Mouse (Mus musculus): ENCODE data around the gene Gpsm2. TPM values are rescaled to one million over a fixed set of nuclear protein-coding genes. Genes with fewer than 3 reads are reported as not detected.

Gene Gpsm2
- 83.7 and 83.9 TPM in 2 replicates for polyA plus RNA-seq (2016; fragmentation: Nextera tagmentation; extraction: Ambion mirVana)

DNA sequence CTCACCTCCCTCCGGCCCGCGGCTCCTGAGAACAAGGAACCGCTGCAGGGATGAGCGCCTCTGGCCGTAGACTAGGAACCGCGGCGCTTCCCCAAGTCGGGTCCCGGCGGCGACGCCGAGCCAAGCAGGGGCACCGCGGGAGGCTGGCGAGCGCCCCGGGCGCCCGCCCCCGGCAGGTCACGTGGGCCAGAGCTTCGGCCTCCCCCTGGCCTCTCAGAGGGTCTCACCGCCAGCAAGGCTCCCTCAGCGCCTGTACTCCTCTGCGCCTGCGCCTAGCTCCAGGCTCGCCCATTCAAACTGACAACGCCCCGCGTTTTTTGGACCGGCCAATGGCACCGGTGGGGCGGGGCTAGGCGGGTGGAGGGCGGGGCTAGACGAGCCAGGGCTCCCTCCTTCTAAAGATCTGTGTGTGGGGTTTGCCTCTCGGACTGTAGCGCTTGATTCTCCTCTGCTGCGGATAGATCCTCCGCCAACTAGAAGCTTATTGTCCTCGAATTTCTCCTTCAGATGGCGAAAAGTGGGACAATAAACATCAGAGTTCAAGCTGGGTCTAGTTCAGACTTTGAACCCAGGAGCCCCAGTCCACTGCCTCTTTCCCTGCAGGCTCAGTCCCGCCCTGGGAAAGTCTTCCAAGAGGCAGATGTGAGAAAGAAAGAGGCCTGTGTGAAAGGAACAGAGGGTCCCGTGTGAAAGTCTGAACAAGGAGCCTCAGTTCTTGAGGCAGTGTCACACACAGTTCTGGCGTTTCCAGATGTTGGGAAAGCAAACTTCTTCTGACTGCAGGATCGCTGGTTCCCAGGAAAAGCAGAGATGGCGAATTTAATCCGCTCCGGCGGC is at the start of gene Gpsm2:
TSS of gene Gpsm2 (minus strand) at position 274 of the 837 bp plus-strand sequence.
- Histone ChIP-seq H3K4me3 (peak within 1 kb of the TSS; percentile 81), H3K4me1 (peaks cover 22% of the 10 kb centered on the region), H3K27ac (peak within 1 kb of the TSS; percentile 82), H3K36me3 (no peaks in the 10 kb centered on the region), H3K4me2 (replicated peaks) (peak within 1 kb of the TSS; percentile 67), H3K9ac (peak within 1 kb of the TSS; percentile 82), H3K9me3 (0 out of 2 replicates have a peak, but pooled peaks cover 7% of the 10 kb centered on the region), H3K27me3 (replicated peaks) (no peaks in the 10 kb centered on the region)
- 3% methylated on average over 53 of the region's 53 CpGs for WGBS
- peak; percentile 98 for ATAC-seq (ENCODE audit: low FRiP score, low read depth)

DNA sequence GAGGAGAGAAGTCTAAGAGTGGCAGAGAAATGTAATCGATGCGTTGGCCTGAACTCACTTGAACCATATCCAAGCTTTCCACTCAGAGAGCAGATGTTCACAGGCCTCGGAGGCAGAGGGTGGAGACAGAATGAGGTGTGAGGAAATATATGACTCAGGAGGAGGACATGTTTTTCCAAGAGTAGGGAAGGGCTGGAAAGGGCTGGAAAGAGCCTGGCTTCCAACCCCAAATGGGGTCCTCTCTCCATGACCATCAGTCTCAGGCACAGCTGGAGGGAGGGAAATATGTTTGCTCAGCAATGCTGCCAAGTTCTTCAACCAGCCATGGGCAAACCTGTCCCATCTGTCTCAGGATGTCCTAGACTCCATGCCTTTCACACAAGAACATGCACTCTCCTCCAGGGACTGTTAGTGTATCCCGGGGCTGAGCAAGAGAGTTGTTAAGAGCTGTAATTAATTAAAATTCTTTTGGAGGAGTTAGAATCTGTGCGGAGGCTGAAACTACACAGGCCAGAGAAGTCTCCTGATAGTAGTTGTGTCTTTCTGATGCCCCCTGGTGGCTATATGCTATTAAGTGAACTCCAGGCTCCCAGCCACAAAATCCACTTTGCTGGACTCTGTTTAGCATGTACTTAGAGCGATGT is 48.7 kb upstream of the Gpsm2 start:
- Histone ChIP-seq H3K9ac (no peak overlapping the region), H3K9me3 (no peaks in the 10 kb centered on the region), H3K27ac (no peak overlapping the region), H3K36me3 (no peaks in the 10 kb centered on the region), H3K4me1 (no peaks in the 10 kb centered on the region), H3K4me3 (no peak overlapping the region), H3K27me3 (replicated peaks) (no peaks in the 10 kb centered on the region), H3K4me2 (replicated peaks) (no peak overlapping the region)
- WGBS = 45% methylated on average over 6 of the region's 6 CpGs
- peak; percentile 66; the same call in 1 of the 2 replicates for ATAC-seq (ENCODE audit: low FRiP score, low read depth)

DNA sequence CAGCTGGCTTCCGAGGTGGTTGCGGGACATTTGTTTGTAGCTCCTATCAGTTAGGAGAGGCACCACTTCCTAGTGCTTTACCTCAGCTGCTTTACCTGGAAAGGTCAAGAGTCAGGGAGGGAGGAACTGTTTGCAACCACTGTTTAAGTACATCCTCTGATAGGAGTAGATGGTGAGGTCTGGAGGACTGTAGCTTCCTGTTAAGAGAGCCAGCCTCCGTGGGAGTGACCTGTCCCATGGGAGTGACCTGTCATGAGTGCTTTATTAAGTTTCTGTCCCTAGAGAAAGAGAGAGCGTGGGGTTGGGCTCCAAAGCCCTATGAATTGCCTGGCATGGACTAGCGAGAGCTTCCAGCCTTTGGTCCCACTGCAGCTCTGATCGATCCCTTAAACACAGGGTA is 47.4 kb upstream of the Gpsm2 start:
- Histone ChIP-seq H3K4me1 (no peaks in the 10 kb centered on the region), H3K4me2 (replicated peaks) (no peak overlapping the region), H3K9me3 (no peaks in the 10 kb centered on the region), H3K27me3 (replicated peaks) (no peaks in the 10 kb centered on the region), H3K27ac (no peak overlapping the region), H3K4me3 (no peak overlapping the region), H3K9ac (no peak overlapping the region), H3K36me3 (no peaks in the 10 kb centered on the region)
- WGBS = 80% methylated on average over 6 of the region's 6 CpGs
- ATAC-seq (ENCODE audit: low FRiP score, low read depth) = no peak

DNA sequence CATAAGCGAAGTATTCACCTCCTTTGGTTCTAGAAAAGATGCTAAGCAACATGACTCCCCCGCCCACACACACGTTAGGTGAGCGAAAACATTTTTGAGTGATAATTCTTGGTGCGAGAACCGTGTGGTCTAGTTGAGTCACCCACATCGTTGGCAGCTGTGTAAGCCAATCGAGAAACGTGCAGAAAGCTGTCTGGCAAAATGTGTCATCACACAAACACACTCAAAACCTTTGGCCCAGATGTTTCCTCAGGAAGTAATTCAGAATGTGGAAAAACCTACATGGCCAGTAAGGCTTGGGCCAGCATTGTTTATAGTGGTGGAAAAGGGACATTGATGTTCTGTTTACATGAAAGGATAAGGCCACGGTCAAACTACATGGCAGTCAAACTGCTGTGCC is 45.3 kb upstream of the Gpsm2 start:
- WGBS = 90% methylated on average over 10 of the region's 10 CpGs
- Histone ChIP-seq H3K27ac (no peak overlapping the region), H3K36me3 (no peaks in the 10 kb centered on the region), H3K4me2 (replicated peaks) (no peak overlapping the region), H3K27me3 (replicated peaks) (no peaks in the 10 kb centered on the region), H3K9ac (no peak overlapping the region), H3K4me1 (no peaks in the 10 kb centered on the region), H3K9me3 (no peaks in the 10 kb centered on the region), H3K4me3 (no peak overlapping the region)
- ATAC-seq (ENCODE audit: low FRiP score, low read depth) = no peak

DNA sequence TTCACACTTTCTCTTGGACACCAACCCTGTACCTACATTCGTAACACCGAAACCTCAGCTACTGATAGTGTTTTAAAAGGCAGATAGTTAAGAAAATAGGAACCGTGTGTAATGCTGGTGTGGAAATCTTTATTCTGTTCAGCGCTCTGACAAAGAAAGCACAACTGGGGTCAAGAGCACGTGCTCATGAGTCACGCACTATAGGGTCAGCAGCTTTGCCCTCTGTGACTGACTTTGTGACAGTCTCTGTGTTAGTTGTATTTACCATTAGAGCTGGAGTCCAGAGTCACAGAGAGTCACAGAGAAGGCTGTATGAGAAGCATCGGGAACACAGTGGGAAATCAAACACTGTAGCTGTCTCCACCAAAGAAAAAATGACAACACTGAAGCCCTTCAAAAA is 44.8 kb upstream of the Gpsm2 start:
- ATAC-seq (ENCODE audit: low FRiP score, low read depth) = no peak
- Histone ChIP-seq H3K36me3 (no peaks in the 10 kb centered on the region), H3K9me3 (no peaks in the 10 kb centered on the region), H3K4me1 (no peaks in the 10 kb centered on the region), H3K9ac (no peak overlapping the region), H3K27ac (no peak overlapping the region), H3K4me3 (no peak overlapping the region), H3K27me3 (replicated peaks) (no peaks in the 10 kb centered on the region), H3K4me2 (replicated peaks) (no peak overlapping the region)
- 84% methylated on average over 7 of the region's 7 CpGs for WGBS

DNA sequence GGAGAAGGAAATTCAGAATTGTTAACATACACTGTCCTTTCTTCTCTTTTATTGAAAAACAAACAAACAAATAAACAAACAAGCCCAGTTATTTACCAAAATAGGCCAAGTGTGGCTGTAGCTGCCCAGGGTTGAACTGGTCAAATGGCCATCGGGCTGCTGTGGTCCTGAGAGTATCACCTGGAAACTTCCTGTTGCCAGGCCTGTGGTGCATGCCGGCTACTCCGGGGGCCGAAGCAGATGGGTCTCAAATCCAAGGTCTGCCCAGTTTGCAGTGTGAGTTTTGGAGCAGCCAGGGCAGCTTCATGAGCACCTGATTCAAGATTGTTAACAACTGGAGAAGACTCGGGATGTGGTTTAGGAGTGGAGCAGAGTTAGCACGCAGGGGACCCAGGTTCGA is 43.4 kb upstream of the Gpsm2 start:
- H3K4me2 ChIP-seq (replicated peaks) = no peak overlapping the region
- no peaks in the 10 kb centered on the region for H3K9me3 ChIP-seq
- ATAC-seq (ENCODE audit: low FRiP score, low read depth) = no peak
- no peak overlapping the region for H3K27ac ChIP-seq
- 89% methylated on average over 7 of the region's 7 CpGs for WGBS
- no peak overlapping the region for H3K4me3 ChIP-seq
- no peaks in the 10 kb centered on the region for H3K4me1 ChIP-seq
- no peaks in the 10 kb centered on the region for H3K27me3 ChIP-seq (replicated peaks)
- H3K9ac ChIP-seq = no peak overlapping the region
- H3K36me3 ChIP-seq = no peaks in the 10 kb centered on the region

DNA sequence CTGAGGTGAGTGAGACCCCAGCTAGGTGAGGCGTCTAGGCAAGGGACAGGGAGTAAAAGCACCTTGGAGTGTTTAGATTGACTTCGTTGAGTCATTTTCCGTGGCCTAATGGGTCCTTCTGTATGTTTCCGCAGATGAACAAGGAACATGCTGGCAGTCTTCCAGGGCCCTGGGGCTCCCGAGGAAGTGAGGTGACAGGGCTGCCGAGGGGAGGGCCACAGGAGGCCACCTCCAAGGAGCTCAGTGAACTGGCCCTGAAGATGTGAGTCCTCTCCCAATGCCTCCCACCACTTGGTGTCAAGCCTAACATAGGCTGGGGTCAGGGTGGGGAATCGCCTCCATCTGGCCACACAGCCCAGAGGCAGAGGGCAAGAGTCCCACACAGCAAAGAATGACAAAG is 42.9 kb upstream of the Gpsm2 start:
- no peaks in the 10 kb centered on the region for H3K9me3 ChIP-seq
- no peak overlapping the region for H3K4me2 ChIP-seq (replicated peaks)
- no peaks in the 10 kb centered on the region for H3K4me1 ChIP-seq
- 63% methylated on average over 7 of the region's 7 CpGs for WGBS
- ATAC-seq (ENCODE audit: low FRiP score, low read depth) = no peak
- no peaks in the 10 kb centered on the region for H3K36me3 ChIP-seq
- H3K27ac ChIP-seq = no peak overlapping the region
- H3K4me3 ChIP-seq = no peak overlapping the region
- no peaks in the 10 kb centered on the region for H3K27me3 ChIP-seq (replicated peaks)
- no peak overlapping the region for H3K9ac ChIP-seq

DNA sequence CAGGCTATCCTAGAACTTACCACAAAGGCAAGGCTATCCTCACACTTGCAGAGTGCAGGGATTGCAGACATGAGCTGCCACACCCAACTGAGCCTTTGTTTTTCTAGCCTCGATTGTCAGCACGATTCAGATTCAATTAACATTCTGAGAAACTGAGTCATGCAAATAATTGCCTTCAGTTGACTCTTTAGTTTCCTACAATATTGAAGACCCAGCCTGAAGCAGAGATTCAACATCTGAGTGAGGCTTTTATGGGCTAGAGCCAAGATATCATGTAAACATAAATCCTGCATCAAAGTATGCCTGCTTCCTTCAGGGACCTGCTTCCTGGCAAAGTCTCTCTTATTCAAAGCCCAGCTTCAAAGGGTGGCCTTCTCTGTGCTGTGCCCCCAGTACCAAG is 41.6 kb upstream of the Gpsm2 start:
- Histone ChIP-seq H3K4me2 (replicated peaks) (no peak overlapping the region), H3K9me3 (no peaks in the 10 kb centered on the region), H3K4me1 (no peaks in the 10 kb centered on the region), H3K9ac (no peak overlapping the region), H3K4me3 (no peak overlapping the region), H3K27ac (no peak overlapping the region), H3K36me3 (no peaks in the 10 kb centered on the region), H3K27me3 (replicated peaks) (no peaks in the 10 kb centered on the region)
- 79% methylated on average over 2 of the region's 2 CpGs for WGBS
- ATAC-seq (ENCODE audit: low FRiP score, low read depth) = no peak

DNA sequence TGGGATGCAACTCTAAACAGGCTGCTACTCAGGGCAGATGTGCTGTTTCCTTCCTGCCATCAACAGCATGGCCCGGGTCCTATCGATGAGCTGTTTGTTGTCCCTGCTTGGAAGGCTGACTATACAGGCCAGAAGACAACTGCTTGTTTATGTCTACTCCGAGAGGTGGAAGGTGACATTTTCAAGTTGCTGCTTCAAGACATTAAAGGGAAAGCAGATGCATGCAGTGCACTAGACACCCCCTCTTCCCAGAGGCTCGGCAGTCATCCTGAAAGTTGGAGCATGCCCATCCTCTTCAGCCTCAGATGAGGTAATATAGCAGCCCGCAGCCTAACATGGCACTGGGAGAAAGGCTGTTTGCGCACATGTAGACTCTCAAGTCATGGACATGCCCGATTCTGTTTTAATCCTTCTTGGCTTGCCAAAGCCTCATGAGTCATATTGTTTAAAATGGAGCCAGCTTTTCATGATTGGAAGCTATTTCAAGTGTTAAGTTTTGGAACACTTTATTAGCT is 40.5 kb upstream of the Gpsm2 start:
- WGBS = 83% methylated on average over 7 of the region's 7 CpGs
- Histone ChIP-seq H3K9me3 (no peaks in the 10 kb centered on the region), H3K4me3 (no peak overlapping the region), H3K27me3 (replicated peaks) (no peaks in the 10 kb centered on the region), H3K9ac (no peak overlapping the region), H3K36me3 (no peaks in the 10 kb centered on the region), H3K4me1 (no peaks in the 10 kb centered on the region), H3K4me2 (replicated peaks) (no peak overlapping the region), H3K27ac (no peak overlapping the region)
- no peak for ATAC-seq (ENCODE audit: low FRiP score, low read depth)

DNA sequence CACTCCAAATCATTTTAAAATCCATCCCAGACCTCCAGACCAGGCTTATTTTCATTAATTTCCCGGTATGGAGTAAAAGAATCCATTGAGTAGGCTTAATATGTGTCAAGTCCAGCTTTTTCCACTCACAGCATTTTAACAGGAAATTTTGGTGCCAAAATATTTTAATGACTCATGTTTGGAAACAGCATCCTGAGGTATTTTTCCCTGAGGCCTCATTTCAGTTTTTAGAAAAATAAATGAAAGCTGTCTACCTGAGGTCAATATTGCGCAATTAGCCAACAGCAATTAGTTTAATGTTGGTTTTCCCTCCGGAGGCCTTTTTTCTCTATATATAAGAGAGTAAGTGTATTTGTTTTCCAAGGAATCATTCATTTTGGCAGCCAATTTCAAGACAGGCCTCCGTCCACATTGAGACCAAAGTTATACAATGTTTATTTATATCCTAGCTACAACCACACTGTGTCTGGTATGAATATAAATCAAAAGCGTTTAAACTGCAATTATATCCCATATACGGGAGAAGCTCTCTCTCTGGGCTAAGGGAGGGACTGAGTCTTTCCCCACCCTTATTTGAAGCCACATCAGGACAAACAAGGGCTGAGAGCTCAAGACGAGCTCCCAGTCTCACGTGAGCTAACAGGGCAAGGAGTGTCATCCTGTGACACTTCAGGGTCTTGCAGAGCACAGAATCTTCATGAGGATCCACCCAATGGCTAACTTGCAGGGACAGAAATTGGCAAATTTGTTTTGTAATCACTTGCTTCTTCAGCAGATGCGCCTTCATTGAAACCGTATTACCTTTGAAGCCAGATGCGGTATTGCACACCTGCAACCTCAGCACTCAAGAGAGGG is 37.7 kb upstream of the Gpsm2 start:
- Histone ChIP-seq H3K27ac (no peak overlapping the region), H3K9me3 (no peaks in the 10 kb centered on the region), H3K27me3 (replicated peaks) (no peaks in the 10 kb centered on the region), H3K36me3 (no peaks in the 10 kb centered on the region), H3K4me1 (no peaks in the 10 kb centered on the region), H3K4me3 (no peak overlapping the region), H3K4me2 (replicated peaks) (no peak overlapping the region), H3K9ac (no peak overlapping the region)
- 81% methylated on average over 11 of the region's 11 CpGs for whole genome bisulfite sequencing
- no peak for ATAC-seq (ENCODE audit: low FRiP score, low read depth)

DNA sequence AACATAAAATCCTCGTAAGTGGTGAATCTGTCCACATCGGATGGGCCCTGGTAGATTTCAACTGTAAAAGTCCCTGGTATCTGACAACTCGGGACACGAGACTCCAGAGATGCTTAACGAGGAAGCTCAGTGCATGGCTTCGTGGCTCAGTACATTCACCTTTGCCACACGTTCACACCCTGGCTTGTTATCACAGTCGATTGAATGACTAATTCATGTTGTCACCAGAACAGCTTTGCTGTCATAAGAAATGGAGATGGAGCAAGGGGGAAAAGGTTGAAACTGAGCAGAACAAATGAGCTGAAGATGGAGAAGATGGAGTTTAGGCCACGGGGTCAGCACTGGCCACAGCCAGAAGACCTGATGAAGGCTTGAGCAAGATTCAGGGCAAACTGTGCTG is 35.5 kb upstream of the Gpsm2 start:
- no peaks in the 10 kb centered on the region for H3K4me1 ChIP-seq
- no peaks in the 10 kb centered on the region for H3K36me3 ChIP-seq
- WGBS = 85% methylated on average over 9 of the region's 9 CpGs
- no peak overlapping the region for H3K4me2 ChIP-seq (replicated peaks)
- no peaks in the 10 kb centered on the region for H3K27me3 ChIP-seq (replicated peaks)
- no peaks in the 10 kb centered on the region for H3K9me3 ChIP-seq
- H3K4me3 ChIP-seq = no peak overlapping the region
- H3K9ac ChIP-seq = no peak overlapping the region
- H3K27ac ChIP-seq = no peak overlapping the region
- no peak for ATAC-seq (ENCODE audit: low FRiP score, low read depth)

DNA sequence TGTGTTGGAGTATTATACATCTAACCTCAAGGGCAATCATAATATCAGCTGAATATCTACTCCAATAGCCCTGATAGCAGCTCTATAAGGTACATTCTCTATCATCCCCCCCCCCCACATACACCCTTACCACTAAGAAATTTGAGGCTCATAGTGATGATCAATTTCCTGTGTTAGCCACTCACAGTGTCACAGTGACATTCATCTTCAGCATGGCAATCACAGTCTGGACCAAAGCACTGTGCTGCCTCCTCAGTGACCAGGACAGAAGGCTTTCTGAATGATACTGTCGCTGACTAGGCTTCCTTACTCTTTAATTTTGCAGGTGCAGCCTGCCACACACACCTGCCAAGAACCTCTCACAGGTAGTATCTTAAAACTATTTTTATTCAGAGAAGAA is 34.0 kb upstream of the Gpsm2 start:
- H3K9me3 ChIP-seq = no peaks in the 10 kb centered on the region
- no peaks in the 10 kb centered on the region for H3K36me3 ChIP-seq
- no peak for ATAC-seq (ENCODE audit: low FRiP score, low read depth)
- H3K27me3 ChIP-seq (replicated peaks) = no peaks in the 10 kb centered on the region
- H3K9ac ChIP-seq = no peak overlapping the region
- no peaks in the 10 kb centered on the region for H3K4me1 ChIP-seq
- H3K4me2 ChIP-seq (replicated peaks) = no peak overlapping the region
- H3K4me3 ChIP-seq = no peak overlapping the region
- no peak overlapping the region for H3K27ac ChIP-seq
- 66% methylated on average over 1 of the region's 1 CpGs for WGBS
